Mouse (Mus musculus) myocyte (in vitro differentiated cells): Measurements from ENCODE around the gene Ugt1a7c. TPM values are rescaled to one million over a fixed set of nuclear protein-coding genes. Genes with fewer than 3 reads are reported as not detected.
"Not testable (repeated sequence)": the region's sequence is repeated elsewhere in the genome, so short reads cannot be mapped to it uniquely, and the experiment has no call there.

Source experiments
- H3K27me3 ChIP-seq: one replicate; pipeline ENCODE4 v1.6.1; 2011; ENCODE audit not compliant: control insufficient read depth, insufficient read depth, insufficient read length
- H3K36me3 ChIP-seq: one replicate; pipeline ENCODE4 v1.6.1; 2011; ENCODE audit not compliant: control insufficient read depth, insufficient read depth
- H3K4me2 ChIP-seq: one replicate; pipeline ENCODE4 v1.6.1; 2011; ENCODE audit warnings: low read depth, control low read depth
- H3K4me3 ChIP-seq: one replicate; pipeline ENCODE4 v1.5.1; 2011; ENCODE audit warnings: mild to moderate bottlenecking, control low read depth, moderate library complexity
- H3K79me2 ChIP-seq: one replicate; pipeline ENCODE4 v1.6.1; 2011; ENCODE audit not compliant: control insufficient read depth, insufficient read depth
- H3ac ChIP-seq: one replicate; pipeline ENCODE4 v1.6.1; 2011; ENCODE audit not compliant: control insufficient read depth, insufficient read length
- CEBPB ChIP-seq: IDR thresholded peaks from 2 replicates; pipeline ENCODE4 v1.6.1; 2011; ENCODE audit warnings: mild to moderate bottlenecking, moderate library complexity; ENCODE audit not compliant: poor library complexity, insufficient read depth, severe bottlenecking
- E2F4 ChIP-seq: IDR thresholded peaks from one replicate; pipeline ENCODE4 v1.6.1; 2011; ENCODE audit warnings: mild to moderate bottlenecking, control low read depth, moderate library complexity; ENCODE audit not compliant: insufficient read depth
- MAX ChIP-seq: IDR thresholded peaks from one replicate; pipeline ENCODE4 v1.6.1; 2011; ENCODE audit warnings: low read depth, mild to moderate bottlenecking, control low read depth
- MYOD1 ChIP-seq, 3 experiments: IDR thresholded peaks; one replicate each; pipeline ENCODE4 v1.6.1; 2011; ENCODE audit warnings: control low read depth in 2 of 3, low read depth in 2 of 3, mild to moderate bottlenecking in 2 of 3, moderate library complexity in 1 of 3; ENCODE audit not compliant: insufficient read length in 2 of 3, control insufficient read depth in 1 of 3
- MYOG ChIP-seq, 3 experiments: IDR thresholded peaks; one replicate each; pipeline ENCODE4 v1.6.1; 2011; ENCODE audit warnings: control low read depth in 2 of 3, low read depth in 2 of 3, mild to moderate bottlenecking in 2 of 3; ENCODE audit not compliant: insufficient read length in 2 of 3, control insufficient read depth in 1 of 3, insufficient read depth in 1 of 3
- POLR2A ChIP-seq: IDR thresholded peaks from one replicate; pipeline ENCODE4 v1.6.1; 2011; ENCODE audit warnings: low read depth, mild to moderate bottlenecking, control low read depth, moderate library complexity; ENCODE audit not compliant: insufficient read length
- POLR2AphosphoS2 ChIP-seq: IDR thresholded peaks from one replicate; pipeline ENCODE4 v1.6.1; 2011; ENCODE audit warnings: low read depth, control low read depth; ENCODE audit not compliant: insufficient read length
- REST ChIP-seq: IDR thresholded peaks from one replicate; pipeline ENCODE4 v1.6.1; 2011; ENCODE audit warnings: mild to moderate bottlenecking, control low read depth, moderate library complexity; ENCODE audit not compliant: insufficient read depth, insufficient read length
- SRF ChIP-seq: IDR thresholded peaks from one replicate; pipeline ENCODE4 v1.6.1; 2011; ENCODE audit warnings: low read depth; ENCODE audit not compliant: control insufficient read depth, insufficient read length
- TCF12 ChIP-seq: IDR thresholded peaks from one replicate; pipeline ENCODE4 v1.6.1; 2011; ENCODE audit warnings: mild to moderate bottlenecking, control low read depth; ENCODE audit not compliant: poor library complexity, insufficient read depth, severe bottlenecking
- TCF3 ChIP-seq: IDR thresholded peaks from one replicate; pipeline ENCODE4 v1.6.1; 2011; ENCODE audit warnings: low read depth, control low read depth; ENCODE audit not compliant: insufficient read length
- USF1 ChIP-seq: IDR thresholded peaks from one replicate; pipeline ENCODE4 v1.6.1; 2011; ENCODE audit warnings: low read depth, mild to moderate bottlenecking, control low read depth, moderate library complexity
- polyA plus RNA-seq: library from polyadenylated mRNA; unstranded; fragments of >200 nt; fragmentation: generic; extraction: Trizol; gene quantifications from one replicate; pipeline ENCODE4 v1.2.1, GENCODE M21; 2012; ENCODE audit warnings: missing spikeins

The Ugt1a7c gene
- polyA plus RNA-seq, 1 experiment: 0.18 TPM

DNA sequence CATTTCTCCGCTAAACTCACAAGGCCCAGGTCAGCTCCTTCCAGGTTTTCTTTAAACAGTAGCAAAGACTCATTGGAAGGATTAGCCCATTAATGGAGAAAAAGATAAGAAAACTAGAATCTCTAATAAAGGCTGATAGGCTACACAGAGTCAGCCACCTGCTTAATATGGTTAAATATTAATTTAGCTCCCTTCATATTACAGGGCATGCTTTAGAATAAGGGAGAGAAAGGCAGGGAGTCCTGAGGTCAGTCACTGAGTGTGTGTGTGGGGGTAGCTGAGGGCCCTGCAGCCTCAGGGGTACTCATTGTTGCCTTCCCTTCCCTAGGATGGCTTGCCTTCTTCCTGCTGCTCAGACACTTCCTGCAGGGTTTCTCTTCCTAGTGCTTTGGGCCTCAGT, 43.3 kb downstream of the Ugt1a7c start:
- no peaks in the 10 kb centered on the region for H3K36me3 ChIP-seq
- no peak overlapping the region for H3ac ChIP-seq
- no peaks in the 10 kb centered on the region for H3K27me3 ChIP-seq
- H3K4me3 ChIP-seq: no peak overlapping the region
- no peak overlapping the region for H3K4me2 ChIP-seq
- TF ChIP-seq REST (no peak), E2F4 (no peak), POLR2A (no peak), SRF (no peak), MYOG (IDR thresholded peaks at IDR 0.05; ENCODE audit: control insufficient read depth in 1 of 3, insufficient read depth in 1 of 3, insufficient read length in 2 of 3, low read depth in 2 of 3) (no peak), MAX (no peak)
- H3K79me2 ChIP-seq: no peaks in the 10 kb centered on the region

DNA sequence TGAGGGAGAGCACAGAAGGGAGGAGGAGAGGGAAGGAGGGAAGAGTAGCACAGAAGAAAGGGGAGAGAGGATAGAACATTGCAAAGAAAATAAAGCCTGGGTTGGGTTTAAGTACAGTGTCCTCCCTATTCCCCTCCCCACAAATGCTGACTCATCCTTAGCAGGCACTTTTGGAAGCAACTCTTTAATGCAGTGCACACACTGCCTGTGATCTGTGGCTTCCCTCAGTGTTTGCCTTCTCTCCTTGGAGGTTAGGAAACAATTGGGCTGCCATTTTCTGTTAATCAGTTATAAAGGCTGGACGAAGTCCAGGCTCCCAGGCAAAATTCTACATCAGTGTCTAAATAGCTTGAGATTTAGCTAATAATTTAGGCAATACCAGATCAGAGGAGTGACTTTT, 45.6 kb downstream of the Ugt1a7c start:
- H3K4me3 ChIP-seq, H3K36me3 ChIP-seq, H3K27me3 ChIP-seq, H3K79me2 ChIP-seq, H3K4me2 ChIP-seq, H3ac ChIP-seq: not testable (repeated sequence)

DNA sequence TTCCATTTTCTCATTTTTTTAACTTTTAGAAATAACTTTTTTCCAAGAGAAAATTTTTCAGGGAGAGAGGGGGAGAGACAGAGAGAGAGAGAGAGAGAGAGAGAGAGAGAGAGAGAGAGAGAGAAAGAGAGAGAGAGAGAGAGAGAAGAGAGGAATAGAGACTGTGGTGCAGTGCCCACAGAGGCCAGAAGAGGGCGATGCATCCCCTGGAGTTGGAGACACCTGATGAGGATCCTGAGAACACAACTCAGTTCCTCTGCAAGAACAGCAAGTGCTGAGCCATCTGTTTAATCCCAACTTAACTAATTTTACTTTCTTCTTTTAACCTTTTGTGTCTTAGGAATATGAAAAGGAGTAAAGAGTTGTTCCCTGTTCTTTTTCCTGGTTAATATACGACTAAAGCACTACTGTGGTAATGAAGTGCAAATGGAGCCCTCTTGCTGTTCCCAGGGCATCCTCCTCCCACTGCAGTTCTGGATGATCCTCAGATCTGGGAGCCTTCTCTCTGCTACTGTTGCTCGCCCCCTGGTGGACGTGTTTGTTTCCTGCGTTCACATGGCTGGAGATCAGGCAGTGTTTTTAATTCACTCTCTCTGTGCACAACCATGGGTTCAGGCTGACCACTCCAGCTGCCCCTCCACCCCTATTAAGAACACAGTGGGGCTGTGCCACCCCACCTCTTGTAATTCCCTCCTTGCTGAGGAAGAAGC, 49.3 kb downstream of the Ugt1a7c start:
- not testable (repeated sequence) for H3K27me3 ChIP-seq, H3ac ChIP-seq, H3K4me3 ChIP-seq

DNA sequence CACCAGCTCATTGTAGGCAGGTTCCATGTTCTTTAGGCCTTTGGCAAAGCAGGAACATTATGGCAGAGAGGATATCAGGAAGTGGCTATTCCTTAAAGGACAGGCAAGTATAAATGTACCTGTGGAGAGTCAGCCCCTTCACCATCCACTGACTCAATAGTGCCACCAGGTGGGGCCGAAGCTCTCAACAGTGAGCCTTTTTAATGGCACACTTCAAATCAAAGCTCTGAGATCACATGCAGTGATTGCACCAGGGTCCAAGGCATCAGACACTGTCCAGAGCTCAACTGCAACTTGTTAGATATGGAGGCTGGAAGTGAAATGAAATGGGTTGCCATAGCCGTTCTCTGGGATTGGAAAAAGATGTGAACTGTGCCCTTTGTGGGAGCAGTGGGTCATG, 50.4 kb downstream of the Ugt1a7c start:
- not testable (repeated sequence) for H3ac ChIP-seq, H3K27me3 ChIP-seq, H3K4me3 ChIP-seq, H3K36me3 ChIP-seq, H3K4me2 ChIP-seq, H3K79me2 ChIP-seq

More for the DNA sequence above, 49.3 kb downstream of the Ugt1a7c start:
- not testable (repeated sequence) for H3K4me2 ChIP-seq, H3K79me2 ChIP-seq, H3K36me3 ChIP-seq

DNA sequence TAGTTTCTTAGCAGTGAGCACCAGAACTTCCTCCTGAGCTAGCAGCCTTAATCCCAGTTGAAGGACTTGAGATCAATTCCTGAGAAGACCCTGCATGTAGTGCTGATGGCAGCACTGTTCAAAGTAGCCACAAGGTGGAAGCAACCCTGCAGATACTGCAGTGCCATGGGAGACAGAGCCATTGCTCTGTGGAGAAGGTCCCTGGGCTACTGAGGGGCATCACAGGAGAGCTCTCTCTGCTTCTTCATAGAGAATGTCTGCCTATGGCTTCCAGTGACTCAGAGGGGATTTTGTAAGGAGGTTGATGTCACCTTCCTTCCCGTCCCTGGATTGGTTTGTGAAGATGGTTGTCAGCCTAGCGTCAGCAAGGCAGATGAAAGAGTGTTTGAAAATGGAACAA, 55.3 kb downstream of the Ugt1a7c start:
- not testable (repeated sequence) for H3ac ChIP-seq, H3K79me2 ChIP-seq, H3K36me3 ChIP-seq, H3K27me3 ChIP-seq, H3K4me3 ChIP-seq, H3K4me2 ChIP-seq

DNA sequence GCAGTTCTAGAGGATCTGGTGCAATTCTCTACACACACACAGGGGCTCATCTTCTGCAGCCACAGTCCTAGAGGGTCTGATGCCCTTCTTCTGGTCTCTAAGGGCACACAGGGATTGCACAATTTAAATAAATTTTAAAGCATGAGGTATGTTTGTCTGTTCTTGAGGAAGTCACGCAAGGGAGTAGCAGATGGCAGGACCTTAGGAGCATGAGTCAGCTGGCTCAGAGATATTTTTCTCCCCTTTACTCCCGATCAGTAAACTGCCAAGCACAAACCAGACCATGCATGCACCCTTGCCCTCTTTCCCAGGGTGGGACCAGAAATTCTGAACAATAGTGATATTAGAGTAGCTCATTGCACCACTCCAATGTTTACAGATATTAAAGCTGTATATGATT, 63.6 kb downstream of the Ugt1a7c start:
- TF ChIP-seq REST: no peak
- TF ChIP-seq CEBPB: no peak
- TF ChIP-seq E2F4: no peak
- TF ChIP-seq POLR2AphosphoS2: no peak
- TF ChIP-seq TCF3: no peak
- no peak for TF ChIP-seq MAX
- TF ChIP-seq SRF: no peak
- no peak for TF ChIP-seq POLR2A
- no peak for TF ChIP-seq USF1
- no peak for TF ChIP-seq MYOG (IDR thresholded peaks at IDR 0.05; ENCODE audit: control insufficient read depth in 1 of 3, insufficient read depth in 1 of 3, insufficient read length in 2 of 3, low read depth in 2 of 3)
- TF ChIP-seq TCF12: no peak
- TF ChIP-seq MYOD1 (IDR thresholded peaks at IDR 0.05; ENCODE audit: control insufficient read depth in 1 of 3, insufficient read length in 2 of 3, low read depth in 2 of 3): no peak
- Histone ChIP-seq H3K27me3 (no peaks in the 10 kb centered on the region), H3K4me2 (no peak overlapping the region), H3K79me2 (no peaks in the 10 kb centered on the region), H3K36me3 (no peaks in the 10 kb centered on the region), H3K4me3 (no peak overlapping the region), H3ac (no peak overlapping the region)

DNA sequence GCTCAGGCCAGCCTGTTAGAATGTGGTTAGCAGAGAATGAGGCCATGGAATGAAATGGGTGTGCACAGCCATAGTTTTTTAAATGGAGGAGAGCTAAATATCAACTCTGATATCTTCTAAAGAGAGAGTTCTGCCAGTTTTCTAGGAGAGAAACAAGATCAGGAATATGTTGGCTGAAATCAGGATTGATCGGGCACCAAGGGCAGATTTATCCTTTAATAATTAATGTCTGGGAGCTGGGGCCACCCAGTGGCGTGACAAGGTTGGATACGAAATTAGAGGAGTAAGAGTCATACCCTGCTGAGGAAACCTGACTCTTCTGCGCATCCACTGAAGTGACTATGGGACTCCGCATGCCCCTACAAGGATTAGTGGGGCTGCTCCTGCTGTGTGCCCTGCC, 70.8 kb downstream of the Ugt1a7c start, which contains the start of gene Ugt1a5:
Gene Ugt1a5, plus strand, starts transcription at position 302 of the 400 bp plus-strand sequence.
- no peak within 1 kb of the TSS for H3K4me2 ChIP-seq
- H3K36me3 ChIP-seq: no peaks in the 10 kb centered on the region
- H3ac ChIP-seq: no peak within 1 kb of the TSS
- TF ChIP-seq CEBPB: no peak
- no peak for TF ChIP-seq SRF
- TF ChIP-seq MYOG (IDR thresholded peaks at IDR 0.05; ENCODE audit: control insufficient read depth in 1 of 3, insufficient read depth in 1 of 3, insufficient read length in 2 of 3, low read depth in 2 of 3): no peak
- TF ChIP-seq REST: no peak
- TF ChIP-seq USF1: no peak
- no peak for TF ChIP-seq POLR2AphosphoS2
- no peak for TF ChIP-seq MAX
- TF ChIP-seq TCF3: no peak
- no peak for TF ChIP-seq E2F4
- no peak for TF ChIP-seq MYOD1 (IDR thresholded peaks at IDR 0.05; ENCODE audit: control insufficient read depth in 1 of 3, insufficient read length in 2 of 3, low read depth in 2 of 3)
- no peak for TF ChIP-seq POLR2A
- TF ChIP-seq TCF12: no peak
- H3K4me3 ChIP-seq: no peak within 1 kb of the TSS
- no peaks in the 10 kb centered on the region for H3K27me3 ChIP-seq
- H3K79me2 ChIP-seq: no peaks in the 10 kb centered on the region

DNA sequence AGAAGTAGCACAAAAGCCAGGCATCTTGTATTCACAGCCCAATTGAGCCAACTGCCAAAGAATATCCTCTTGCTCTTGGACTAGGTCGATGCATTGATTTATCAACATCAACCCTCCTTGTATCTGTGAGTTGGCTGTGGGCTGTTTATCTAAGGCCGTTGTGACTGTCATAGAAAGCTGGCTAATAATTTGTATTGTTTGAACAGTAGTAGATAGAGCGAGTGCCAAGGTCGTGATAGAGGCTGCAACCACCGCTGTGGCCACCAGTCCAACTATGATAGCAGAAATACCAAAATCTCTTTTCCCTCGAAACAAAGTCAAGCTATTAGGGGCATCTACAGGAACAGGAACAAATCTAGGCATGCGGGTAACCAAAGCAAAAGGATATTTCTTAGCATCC, 77.3 kb downstream of the Ugt1a7c start:
- H3K4me2 ChIP-seq, H3K27me3 ChIP-seq, H3K79me2 ChIP-seq, H3K36me3 ChIP-seq, H3K4me3 ChIP-seq, H3ac ChIP-seq: not testable (repeated sequence)
